Mouse (Mus musculus) cerebellum, postnatal 10 days (tissue): ENCODE data around the gene Zfp12.
A peak's percentile ranks its signal among the peaks of the same experiment; 100 is the strongest.

Experiments used
- DNase-seq, 2 experiments: peaks; one replicate each; pipeline ENCODE4 v3.0.0; 2021; ENCODE audit warnings: mixed read lengths in 2 of 2

Gene Zfp12

DNA sequence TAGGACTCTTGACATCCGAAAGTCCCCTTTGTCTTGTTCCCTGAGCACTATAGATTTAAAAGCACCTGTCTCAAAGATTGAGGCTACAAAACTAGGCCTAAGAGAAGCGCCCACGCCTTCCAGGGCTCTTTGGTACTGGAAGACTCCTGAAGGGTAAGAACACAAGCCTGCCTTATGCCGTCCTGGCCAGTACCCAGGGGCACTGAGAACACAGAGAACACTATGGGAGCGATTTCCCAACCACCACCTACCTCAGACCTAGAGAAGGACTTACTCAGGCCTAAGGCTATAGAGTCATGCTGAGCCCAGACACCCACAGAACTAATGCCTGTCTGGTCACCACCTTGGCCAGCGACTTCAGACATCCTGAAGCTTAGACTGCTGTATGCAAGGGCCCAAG is 31.8 kb downstream of the Zfp12 start:
- no peak for DNase-seq

DNA sequence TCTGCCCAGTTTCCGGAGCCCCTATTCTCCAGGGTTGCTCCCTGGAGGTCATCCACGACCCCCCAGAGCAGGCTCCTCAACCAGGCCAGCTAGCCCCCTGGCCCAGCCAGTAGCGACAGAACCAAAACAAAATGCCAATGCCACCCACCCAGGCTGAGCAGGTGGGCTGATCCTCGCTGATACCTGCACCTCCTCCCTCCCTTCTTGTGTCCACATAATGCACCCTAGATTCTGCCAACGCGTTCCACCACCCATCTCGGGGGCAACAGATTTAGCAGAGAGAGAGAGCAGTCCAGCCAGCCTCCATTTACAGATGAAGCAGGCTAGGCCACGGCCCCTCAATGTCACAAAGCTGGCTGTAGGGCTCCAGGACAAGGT is 34.0 kb downstream of the Zfp12 start:
- no peak for DNase-seq

DNA sequence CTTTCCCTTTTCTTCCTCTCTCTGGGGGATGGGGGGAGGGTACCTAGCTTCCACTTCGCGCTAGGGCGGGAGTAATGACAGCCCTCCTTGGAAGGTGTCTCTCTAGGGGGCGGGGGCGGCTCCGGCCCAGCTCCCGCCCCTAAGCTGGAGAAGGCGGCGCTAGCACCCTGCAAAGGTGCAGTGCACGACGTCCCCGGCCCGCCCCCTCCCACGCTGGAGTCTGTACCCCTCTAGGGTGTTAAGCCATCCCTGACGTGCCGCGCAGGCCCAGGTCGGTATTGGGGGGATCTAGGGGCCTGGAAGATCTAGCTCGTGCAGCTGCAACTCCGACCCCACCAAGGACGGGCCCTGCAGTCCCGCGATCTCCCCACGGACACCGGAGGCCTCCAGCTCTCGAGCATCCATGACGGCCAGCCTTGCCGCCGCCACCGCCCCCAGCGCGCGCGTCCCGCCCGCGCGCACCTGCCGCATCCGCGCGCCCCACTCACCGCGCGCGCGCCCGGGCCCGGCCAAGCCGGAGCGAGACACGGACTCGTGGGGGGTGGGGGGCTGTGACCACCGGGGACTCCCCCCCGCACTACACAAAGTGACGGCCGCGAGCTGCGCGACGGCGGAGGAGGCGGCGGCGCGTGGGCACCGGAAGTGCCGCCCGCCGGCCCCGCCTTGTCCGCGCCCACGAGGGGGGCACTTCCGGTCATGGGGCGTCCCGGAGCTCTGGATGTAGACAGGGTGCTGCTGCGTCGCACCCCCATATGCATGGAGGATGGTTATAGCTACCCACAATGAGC is 34.6 kb downstream of the Zfp12 start, which contains the start of gene Zfp316:
Gene Zfp316, minus strand, starts transcription at position 660 of the 788 bp plus-strand sequence.
- peak; percentile 90 for DNase-seq

DNA sequence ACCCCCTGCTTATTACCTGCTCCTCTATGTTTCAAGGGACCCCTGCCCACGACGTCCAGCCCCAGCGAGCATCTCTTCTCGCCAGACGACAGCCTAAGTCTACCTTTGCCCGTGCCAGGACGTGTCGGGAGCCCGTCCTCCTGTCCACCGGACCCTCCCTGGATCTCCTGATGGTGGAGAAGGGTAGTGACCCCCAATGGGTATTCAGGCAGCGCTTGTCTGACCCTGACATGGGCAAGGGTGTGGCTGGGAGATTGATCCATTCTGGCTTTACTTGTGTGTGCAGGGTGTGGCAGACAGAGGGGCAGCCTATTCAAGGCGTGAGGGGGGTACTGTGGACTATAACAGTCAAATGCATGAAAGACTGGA is 35.2 kb downstream of the Zfp12 start:
- no peak for DNase-seq

DNA sequence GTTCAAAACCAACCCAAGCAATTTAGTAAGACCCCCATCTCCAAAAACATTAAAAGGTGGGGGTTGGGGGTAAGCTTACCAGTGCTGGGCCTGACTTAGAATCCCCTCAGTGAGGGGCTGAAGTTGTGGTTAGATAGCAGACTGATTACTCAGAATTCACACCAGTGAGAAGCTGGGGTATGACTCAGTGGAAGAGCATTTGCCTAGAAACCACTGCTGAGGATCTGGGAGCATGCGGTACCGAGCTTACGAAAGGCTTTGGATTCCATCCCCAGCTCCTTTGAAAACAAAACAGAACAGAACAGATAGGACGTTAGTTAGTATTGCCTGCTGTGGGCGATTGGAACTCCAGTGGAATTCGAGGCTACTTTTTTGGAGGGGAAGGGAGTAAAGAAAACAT is 36.7 kb downstream of the Zfp12 start:
- peak in 1 of 2 experiments; percentile 2 for DNase-seq

DNA sequence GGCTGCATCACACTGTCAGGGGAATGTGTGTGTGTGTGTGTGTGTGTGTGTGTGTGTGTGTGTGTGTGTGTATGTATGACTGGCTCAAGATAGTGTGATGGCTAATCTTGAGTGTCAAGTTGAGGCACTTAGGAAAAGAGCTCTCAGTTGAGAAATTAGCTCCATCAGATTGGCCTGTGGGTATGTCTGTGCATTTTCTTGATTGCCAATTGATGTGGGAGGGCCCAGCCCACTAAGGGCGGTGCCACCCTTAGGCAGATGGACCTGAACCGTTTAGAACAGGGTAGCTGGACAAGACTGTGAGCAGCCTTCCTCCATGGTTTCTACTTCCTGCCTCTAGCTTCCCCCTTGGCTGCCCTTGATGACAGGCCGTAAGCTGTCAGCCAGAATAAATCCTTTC is 37.1 kb downstream of the Zfp12 start:
- no peak for DNase-seq

DNA sequence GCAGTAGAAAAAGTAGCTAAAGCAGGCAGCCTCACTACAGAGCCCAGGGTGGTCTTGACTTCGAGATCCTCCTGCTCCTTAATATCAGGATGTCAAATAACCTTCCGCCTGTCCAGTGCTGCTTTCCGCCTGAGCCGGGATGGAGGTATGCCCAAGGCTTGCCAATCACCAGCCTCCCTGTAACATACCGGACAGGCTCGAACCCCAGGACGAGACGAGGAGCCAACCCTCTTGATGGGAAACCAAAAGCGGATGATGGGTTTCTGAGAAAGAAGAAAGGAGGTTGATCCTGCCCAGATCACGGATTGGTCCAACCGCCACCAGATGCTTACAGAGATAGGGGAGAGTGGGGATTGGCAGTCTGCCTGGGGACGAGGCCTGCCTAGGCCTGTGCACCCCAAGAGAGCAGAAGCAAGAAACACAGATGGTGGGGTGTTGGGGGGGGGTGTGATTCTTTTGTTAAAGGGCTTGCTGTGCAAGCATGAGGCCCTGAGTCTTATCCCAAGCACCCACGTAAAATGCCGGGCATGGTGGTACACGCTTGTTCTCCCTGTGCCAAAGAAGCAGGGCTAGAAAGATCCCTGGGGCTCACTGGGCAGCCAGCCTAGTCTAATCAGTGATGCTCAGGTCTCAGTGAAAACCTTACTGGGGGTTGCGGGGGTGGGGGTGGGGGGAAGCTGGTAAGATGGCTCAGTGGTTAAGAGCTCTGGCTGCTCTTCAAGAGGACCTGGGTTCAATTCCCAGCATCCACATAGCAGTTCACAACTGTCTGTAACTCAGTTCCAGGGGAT is 37.8 kb downstream of the Zfp12 start:
- DNase-seq: peak; percentile 79 to 86

DNA sequence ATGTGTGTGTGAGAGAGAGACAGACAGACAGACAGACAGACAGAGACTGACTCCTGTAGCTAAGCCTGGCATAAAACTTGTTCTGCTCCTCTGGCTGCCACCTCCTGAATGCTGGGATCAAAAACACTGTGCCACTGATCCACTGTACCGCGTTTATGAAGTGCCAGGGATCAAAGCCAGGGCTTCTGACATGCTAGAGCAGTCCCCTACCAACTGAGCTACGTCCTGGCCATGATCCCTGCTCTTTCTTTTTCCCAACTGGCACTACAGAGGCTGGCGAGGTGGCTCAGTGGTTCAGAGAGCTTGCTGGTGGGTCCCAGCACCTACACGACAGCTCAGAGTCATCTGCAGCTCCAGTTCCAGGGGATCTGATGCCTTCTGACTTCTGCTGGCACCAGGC is 40.8 kb downstream of the Zfp12 start:
- DNase-seq: peak; percentile 56 to 61

DNA sequence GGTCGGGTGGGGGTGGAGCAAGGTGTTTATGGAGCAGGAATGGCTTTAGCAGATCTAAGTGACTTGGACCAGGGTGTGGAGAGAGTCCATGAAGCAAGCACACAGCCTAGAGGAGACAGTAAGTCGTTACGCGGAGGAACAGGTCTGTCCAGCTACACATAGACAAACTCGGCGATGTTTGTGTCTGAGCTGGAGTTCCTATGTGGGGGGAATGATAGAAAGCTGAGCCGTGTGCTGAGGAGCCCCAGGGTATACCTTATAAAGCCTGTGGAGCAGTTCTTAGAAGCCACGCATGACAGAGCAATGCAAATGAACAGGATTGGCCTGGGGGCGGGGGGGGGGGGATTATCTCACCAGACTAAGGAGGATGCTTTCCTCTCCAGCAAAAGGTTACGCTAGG is 44.3 kb downstream of the Zfp12 start:
- DNase-seq: no peak

DNA sequence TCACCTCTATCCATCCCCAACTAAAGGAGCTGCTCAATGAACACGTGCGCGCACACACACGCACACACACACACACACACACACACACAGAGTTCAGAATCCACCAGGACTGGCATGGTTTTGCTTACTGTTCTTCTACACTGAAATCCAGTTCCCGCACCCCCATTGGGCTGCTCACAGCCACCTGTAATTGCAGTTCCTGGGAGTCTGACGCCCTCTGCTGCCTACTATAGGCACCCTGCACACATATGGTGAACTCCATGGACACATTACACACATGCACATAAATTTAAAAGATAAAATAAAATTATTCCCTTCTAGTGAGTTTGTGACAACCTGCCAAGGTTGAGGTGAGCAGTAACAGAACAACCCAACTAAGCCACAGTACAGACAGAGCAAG is 49.8 kb downstream of the Zfp12 start:
- peak; percentile 39 to 50 for DNase-seq

DNA sequence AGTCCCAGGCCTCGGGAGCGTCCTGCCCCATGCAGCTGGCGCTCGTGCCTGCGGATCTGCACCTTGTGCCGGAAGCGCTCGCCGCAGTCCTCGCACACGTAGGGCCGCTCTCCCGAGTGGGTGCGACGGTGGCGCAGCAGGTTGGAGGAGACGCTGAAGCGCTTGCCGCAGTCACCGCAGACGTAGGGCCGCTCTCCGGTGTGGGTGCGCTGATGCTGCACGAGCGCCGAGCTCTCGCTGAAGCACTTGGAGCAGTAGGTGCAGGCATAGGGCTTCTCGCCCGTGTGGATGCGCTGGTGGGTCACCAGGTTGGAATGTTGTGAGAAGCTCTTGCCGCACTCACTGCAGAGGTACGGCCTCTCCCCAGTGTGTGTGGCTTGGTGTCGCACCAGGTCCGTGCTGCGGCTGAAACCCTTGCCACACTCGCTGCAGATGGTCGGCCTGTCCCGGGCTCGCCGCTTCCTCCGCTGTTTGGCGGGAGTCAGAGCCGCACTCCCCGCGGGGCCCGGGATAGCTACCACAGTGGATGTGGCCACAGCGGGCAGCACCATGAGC is 52.9 kb downstream of the Zfp12 start:
- DNase-seq: peak in 1 of 2 experiments; percentile 42

DNA sequence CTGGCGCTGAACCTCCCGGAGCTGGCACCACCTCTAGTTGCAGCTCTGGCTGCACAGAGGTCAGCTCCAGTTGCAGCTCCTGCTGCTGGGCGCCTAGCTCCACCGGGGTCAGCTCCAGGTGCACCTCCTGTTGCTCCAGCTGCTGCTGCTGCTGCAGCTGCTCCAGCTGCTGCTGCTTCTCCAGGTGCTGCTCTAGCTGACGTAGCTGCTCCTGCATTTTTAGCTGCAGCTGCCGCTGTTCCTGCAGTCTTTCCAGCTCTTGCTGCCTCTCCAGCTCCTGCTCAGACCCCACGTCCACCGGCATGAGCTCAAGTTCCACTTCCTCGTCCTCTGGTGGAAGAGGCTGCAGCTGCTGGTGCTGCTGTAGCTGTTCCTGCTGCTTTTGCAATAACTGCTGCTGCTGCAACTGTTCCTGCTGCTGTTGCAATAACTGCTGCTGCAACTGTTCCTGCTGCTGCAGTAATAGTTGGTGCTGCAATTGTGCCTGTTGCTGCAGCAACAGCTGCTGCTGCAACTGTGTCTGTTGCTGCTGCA is 53.5 kb downstream of the Zfp12 start:
- DNase-seq: no peak

DNA sequence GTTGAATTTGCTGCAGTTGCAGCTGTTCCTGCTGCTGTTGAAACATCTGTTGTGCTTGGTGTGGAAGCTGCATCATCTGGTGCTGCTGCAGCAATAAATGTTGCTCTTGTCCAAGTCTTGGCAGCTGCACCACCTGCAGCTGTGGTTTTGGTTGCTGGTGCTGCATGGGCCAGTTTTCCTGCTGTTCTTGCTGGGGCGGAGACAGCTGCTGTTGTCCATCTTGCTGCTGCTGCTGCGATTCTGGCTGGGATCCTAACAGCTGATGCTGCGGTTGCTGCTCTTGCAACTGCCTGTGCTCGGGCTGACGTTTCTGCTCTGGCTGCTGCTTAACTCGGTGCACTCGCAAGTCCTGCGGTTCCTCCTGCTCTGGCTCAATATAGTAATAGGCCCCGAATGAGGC is 54.3 kb downstream of the Zfp12 start:
- no peak for DNase-seq

DNA sequence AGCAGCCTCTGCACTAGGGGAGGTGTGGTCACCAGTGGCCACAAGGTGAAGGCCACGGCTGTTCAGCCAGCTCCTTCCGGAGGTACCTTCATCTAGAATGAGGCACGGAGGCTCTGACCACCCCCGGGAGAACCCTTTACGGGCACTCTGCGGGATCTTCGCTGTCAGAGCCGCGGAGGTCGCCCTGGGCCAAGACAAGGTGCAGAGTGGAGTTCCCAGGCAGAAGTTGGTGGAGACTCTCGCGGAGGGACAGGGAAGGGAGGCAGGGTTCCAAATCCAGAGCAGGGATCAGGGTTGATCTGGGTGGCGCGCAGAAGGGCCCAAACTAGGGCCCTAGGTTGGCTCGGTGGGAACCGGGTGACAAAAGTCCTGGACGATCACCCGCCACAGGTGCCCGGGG is 57.9 kb downstream of the Zfp12 start:
- DNase-seq: no peak

DNA sequence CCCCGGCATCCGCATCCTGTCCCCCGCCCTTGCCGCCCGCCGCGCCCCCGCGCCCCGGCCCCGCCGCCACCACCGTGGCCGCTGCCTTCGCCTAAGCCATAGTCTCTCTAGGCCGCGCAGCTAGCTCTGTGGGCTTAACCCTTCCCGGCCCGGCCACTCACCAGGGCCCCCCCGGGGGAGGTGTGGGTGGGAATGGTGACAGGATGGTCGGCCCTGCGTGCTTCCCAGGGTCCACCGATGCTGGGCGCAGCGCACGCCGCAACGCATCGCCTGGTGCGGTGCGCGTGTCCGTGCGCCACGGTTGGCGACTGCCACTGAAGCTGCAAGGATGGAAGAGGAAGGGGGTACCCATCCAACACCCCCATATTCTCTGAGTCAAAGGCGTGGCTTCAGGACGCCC is 58.4 kb downstream of the Zfp12 start, which contains the start of gene Zfp853:
Gene Zfp853, minus strand, starts transcription at position 220 of the 400 bp plus-strand sequence.
- peak; percentile 38 to 40 for DNase-seq

DNA sequence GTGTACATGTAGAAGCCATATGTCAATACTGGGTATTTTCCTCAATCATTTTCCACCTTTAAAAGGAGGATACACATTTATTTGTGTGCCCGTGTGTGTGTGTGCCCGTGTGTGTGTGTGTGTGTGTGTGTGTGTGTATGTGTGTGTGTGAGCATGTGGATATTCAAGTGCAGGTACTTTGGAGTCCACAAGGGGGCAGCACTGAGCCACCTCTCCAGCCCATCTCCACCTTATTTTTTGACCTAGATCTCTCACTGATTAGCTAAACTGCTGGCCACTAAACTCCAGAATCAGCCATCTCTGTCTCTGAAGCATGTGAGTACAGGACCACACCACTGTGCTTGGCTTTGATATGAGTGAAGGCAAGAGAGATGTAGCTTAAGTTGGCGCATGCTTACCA is 59.9 kb downstream of the Zfp12 start:
- no peak for DNase-seq

DNA sequence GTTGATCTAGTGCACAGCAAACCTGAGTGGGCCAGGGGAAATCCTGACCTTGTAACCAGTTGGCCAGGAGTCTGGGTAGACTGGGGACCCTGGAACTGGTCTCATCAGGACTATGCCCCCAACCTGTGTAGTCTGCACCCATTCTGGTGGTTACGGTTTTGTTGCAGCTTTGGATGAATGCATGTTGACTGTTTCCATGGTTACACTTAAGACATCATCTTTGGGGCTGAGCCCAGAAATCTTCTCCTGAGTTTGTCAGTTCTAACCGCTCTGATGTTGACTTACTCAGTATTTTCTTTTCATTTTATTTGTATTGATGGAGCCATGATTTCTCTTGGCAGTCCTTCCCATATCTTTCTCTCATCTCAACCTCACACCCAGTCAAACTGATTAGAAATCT is 60.4 kb downstream of the Zfp12 start:
- DNase-seq: no peak

DNA sequence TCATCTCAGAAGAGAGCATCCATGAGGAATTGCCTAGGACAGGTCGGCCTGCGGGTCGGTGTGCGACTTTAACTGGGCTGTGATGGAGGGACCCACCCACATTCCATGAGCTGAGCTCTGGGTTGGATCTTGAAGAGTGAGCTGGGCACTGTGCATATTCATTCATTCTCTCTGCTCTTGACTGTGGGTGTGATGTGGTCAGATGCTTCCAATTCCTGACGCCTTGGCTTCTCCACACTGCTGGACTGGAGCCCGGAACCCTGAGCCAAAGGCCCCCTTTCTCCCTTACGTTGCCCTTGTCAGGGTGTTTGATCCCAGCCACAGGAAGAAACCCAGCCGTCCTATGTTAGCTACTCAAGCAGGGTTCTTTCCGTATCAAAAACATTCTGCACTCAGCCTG is 63.0 kb downstream of the Zfp12 start:
- peak in 1 of 2 experiments; percentile 32 for DNase-seq

DNA sequence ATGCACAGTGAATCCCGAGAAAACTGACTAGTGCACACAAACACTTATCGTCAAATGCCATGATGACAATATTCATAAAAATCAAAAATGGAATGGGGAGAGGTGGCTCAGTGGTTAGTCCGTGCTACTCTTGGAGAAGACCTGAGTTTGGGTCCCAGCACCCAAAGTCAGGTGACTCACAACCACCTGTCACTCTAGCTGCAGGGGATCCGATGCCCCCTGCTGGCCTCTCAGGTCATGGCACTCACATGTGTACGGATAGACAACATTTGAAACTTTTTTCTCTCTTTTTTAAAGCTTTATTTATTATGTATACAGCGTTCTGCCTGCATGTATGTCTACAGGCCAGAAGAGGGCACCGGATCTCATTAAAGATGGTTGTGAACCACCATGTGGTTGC is 63.4 kb downstream of the Zfp12 start:
- DNase-seq: peak in 1 of 2 experiments; percentile 29
